Mouse (Mus musculus): ENCODE measurements around the gene Trim32.

- peak; percentile 80 for TF ChIP-seq CTCF (IDR thresholded peaks at IDR 0.05; ENCODE audit: control insufficient read depth, insufficient read depth, insufficient read length)
- no peak for TF ChIP-seq MAX (IDR thresholded peaks at IDR 0.05)
- TF ChIP-seq USF1 (IDR thresholded peaks at IDR 0.05; ENCODE audit: low read depth) = no peak
- no peak for TF ChIP-seq MYOD1 (IDR thresholded peaks at IDR 0.05; ENCODE audit: control insufficient read depth, insufficient read length, low read depth)
- TF ChIP-seq CEBPB (IDR thresholded peaks at IDR 0.05; ENCODE audit: low read depth) = no peak
- no peak for TF ChIP-seq MYOG (IDR thresholded peaks at IDR 0.05; ENCODE audit: control insufficient read depth, extremely low read depth, insufficient read length)
Measured at GRCm38 (mm10) chr4:65654723-65655122, 49.9 kb downstream of the Trim32 start.

All from C2C12 (cell line).